Mouse (Mus musculus): ENCODE data around the gene Rab10.

- TF ChIP-seq CTCF (IDR thresholded peaks at IDR 0.05; ENCODE audit: extremely low read depth, insufficient read depth, insufficient read length, insufficient replicate concordance), result no peak
- no peak for TF ChIP-seq POLR2A (IDR thresholded peaks at IDR 0.05; ENCODE audit: low read depth, low read length)
Observed at GRCm38 (mm10) chr12:3210181-3210580, 99.6 kb downstream of the Rab10 start.

Measured in spleen, adult 2 months (tissue).